Mouse (Mus musculus) embryonic fibroblast, embryonic 13.5 days (primary cell): Measurements from ENCODE around the gene Fnbp1l.

Experiments used
- CTCF ChIP-seq: IDR thresholded peaks from 2 replicates; pipeline ENCODE4 v1.5.1; 2011; ENCODE audit warnings: mild to moderate bottlenecking, control low read depth, low read length, moderate library complexity, borderline replicate concordance; ENCODE audit not compliant: insufficient read depth
- POLR2A ChIP-seq: IDR thresholded peaks from 2 replicates; pipeline ENCODE4 v1.6.1; 2011; ENCODE audit warnings: low read depth, mild to moderate bottlenecking, control low read depth, low read length, moderate library complexity

DNA sequence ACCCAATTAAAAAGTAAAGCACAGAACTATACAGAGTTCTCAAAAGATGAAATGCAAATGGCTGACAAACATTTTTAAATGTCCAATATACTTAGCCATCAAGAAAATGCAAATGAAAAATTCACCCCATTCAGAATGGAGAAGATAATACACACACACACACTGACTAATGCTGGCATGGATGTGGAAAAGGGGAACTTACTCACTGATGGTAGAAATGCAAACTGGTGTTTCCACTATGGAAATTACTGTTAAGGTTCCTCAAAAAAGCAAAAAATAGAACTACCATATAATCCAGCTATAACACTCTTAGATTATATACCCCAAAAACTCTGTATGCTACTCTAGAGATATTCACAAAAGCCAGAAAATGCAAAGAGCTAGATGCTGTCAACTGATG is 42.2 kb downstream of the Fnbp1l start:
- TF ChIP-seq POLR2A (no peak), CTCF (no peak)
